Mouse (Mus musculus) lung, postnatal 0 days (tissue): ENCODE results near the gene Cyp2d22. TPM values are rescaled to one million over a fixed set of nuclear protein-coding genes. Genes with fewer than 3 reads are reported as not detected.
A peak's percentile ranks its signal among the peaks of the same experiment; 100 is the strongest.
"Not testable (repeated sequence)": the region's sequence is repeated elsewhere in the genome, so short reads cannot be mapped to it uniquely, and the experiment has no call there.

Experiments
- ATAC-seq: fragments of 200-750 bp; cut with Nextera tagmentation; 2 replicates; pipeline ENCODE4 v1.8.0; 2017; ENCODE audit warnings: moderate library complexity
- DNase-seq: peaks from one replicate; pipeline ENCODE4 v3.0.0-alpha.2; 2016; ENCODE audit warnings: low spot score
- H3K27ac ChIP-seq: fragments of 300-500 bp; sonication (generic); 2 replicates; pipeline ENCODE4 v1.5.1; 2014; ENCODE audit warnings: antibody characterized with exemption, mild to moderate bottlenecking, low read length, mixed read lengths
- H3K27me3 ChIP-seq: fragments of 300-500 bp; sonication (generic); replicated peaks from 2 replicates; pipeline ENCODE4 v1.6.1; 2014; ENCODE audit warnings: low read length, mixed read lengths; ENCODE audit not compliant: insufficient read depth
- H3K36me3 ChIP-seq: fragments of 300-500 bp; sonication (generic); 2 replicates; pipeline ENCODE4 v1.6.1; 2014; ENCODE audit warnings: low read length, mixed read lengths; ENCODE audit not compliant: insufficient read depth
- H3K4me1 ChIP-seq: fragments of 300-500 bp; sonication (generic); 2 replicates; pipeline ENCODE4 v1.6.1; 2014; ENCODE audit warnings: antibody characterized with exemption, low read depth, low read length, mixed read lengths; ENCODE audit not compliant: insufficient read depth
- H3K4me2 ChIP-seq: fragments of 300-500 bp; sonication (generic); replicated peaks from 2 replicates; pipeline ENCODE4 v1.6.1; 2014; ENCODE audit warnings: low read depth, mild to moderate bottlenecking, low read length, moderate library complexity, mixed read lengths
- H3K4me3 ChIP-seq: fragments of 300-500 bp; sonication (generic); 2 replicates; pipeline ENCODE4 v1.5.1; 2014; ENCODE audit warnings: low read depth, low read length
- H3K9ac ChIP-seq: fragments of 300-500 bp; sonication (generic); replicated peaks from 2 replicates; pipeline ENCODE4 v1.6.1; 2014; ENCODE audit warnings: low read depth, mild to moderate bottlenecking
- H3K9me3 ChIP-seq: fragments of 300-500 bp; sonication (generic); 2 replicates; pipeline ENCODE4 v1.6.1; 2016; ENCODE audit warnings: low read length, mixed read lengths
- CTCF ChIP-seq: IDR thresholded peaks from 2 replicates; pipeline ENCODE4 v1.5.1; 2016; ENCODE audit warnings: antibody characterized with exemption, mild to moderate bottlenecking
- EP300 ChIP-seq: IDR thresholded peaks from 2 replicates; pipeline ENCODE4 v1.6.1; 2016; ENCODE audit warnings: antibody characterized with exemption, mild to moderate bottlenecking, control low read depth
- WGBS: fragments of 180-500 bp; shearing (Covaris S2); extraction: QIAGEN DNeasy Blood & Tissue Kit; methylation state at CpG from one replicate; pipeline ENCODE4 v1.1.7; 2014; 5-methylcytosine and 5-hydroxymethylcytosine counted together
- polyA plus RNA-seq: library from polyadenylated mRNA; unstranded; fragments of >200 nt; fragmentation: Nextera tagmentation; extraction: Ambion mirVana; gene quantifications from 2 replicates; pipeline ENCODE4 v1.2.1, GENCODE M21; 2015

Gene Cyp2d22
- polyA plus RNA-seq, 1 experiment from 2014 or later, result 13.3 TPM

GRCm38 (mm10) chr15:82368146-82368545 lies 11.9 kb downstream of the Cyp2d22 start:
- DNase-seq (no peak), ATAC-seq (no peak)
- no peak overlapping the region for H3K9ac ChIP-seq
- H3K4me2 ChIP-seq, result no peak overlapping the region
- H3K9me3 ChIP-seq, result no peaks in the 10 kb centered on the region
- H3K27ac ChIP-seq, result no peak overlapping the region
- no peaks in the 10 kb centered on the region for H3K4me1 ChIP-seq
- 82% methylated on average over 4 of the region's 4 CpGs for WGBS
- TF ChIP-seq CTCF (no peak), EP300 (no peak)
- no peaks in the 10 kb centered on the region for H3K27me3 ChIP-seq
- no peak overlapping the region for H3K4me3 ChIP-seq
- H3K36me3 ChIP-seq, result no peaks in the 10 kb centered on the region

GRCm38 (mm10) chr15:82364561-82364960 lies 15.5 kb downstream of the Cyp2d22 start:
- not testable (repeated sequence) for H3K4me2 ChIP-seq, H3K9me3 ChIP-seq, H3K27ac ChIP-seq, H3K27me3 ChIP-seq, H3K4me3 ChIP-seq, H3K36me3 ChIP-seq, H3K9ac ChIP-seq, ATAC-seq, DNase-seq, H3K4me1 ChIP-seq
- 18% methylated on average over 5 of the region's 9 CpGs for WGBS

DNA sequence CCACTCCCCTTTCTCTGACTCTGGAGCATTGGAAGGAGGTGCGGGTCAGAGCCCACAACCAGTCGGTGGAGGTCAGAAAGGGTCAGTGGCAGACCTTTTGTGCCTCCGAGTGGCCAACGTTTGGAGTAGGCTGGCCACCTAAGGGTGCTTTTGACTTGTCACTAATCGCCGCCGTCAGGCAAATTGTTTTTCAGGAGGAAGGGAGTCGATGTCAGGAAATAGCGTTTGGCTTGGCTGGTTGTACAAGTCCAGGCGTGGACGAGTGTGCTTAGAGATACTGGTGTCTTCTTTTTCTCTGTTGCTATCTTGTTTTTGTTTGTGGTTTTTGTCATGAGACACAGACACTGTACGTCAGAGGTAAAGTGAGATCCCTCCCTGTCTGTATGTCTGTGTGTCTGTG lies 16.3 kb downstream of the Cyp2d22 start:
- H3K27ac ChIP-seq, H3K9ac ChIP-seq, H3K9me3 ChIP-seq, H3K4me1 ChIP-seq, DNase-seq, H3K36me3 ChIP-seq, H3K4me2 ChIP-seq, H3K4me3 ChIP-seq, ATAC-seq, H3K27me3 ChIP-seq: not testable (repeated sequence)
- 67% methylated on average over 6 of the region's 12 CpGs for WGBS

DNA sequence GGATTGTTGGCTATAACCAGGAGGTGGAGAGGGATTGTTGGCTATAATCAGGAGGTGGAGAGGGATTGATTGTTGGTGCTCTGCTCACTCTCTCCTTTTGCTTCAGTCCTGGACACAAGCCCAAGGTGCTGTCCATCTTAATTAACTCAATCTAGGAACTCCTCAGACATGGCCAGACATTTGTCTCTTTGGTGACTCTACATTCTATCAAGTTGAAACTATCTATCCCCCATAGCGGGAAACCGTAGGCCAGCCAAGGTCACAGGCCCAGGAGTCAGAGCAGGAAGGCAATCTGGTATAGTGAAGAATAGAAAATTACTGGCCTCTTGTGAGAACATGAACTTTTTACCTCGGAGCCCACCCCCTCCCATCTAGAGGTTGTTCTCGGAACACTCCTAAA lies 17.8 kb downstream of the Cyp2d22 start:
- Histone ChIP-seq H3K4me2 (no peak overlapping the region), H3K4me3 (no peak overlapping the region), H3K36me3 (no peaks in the 10 kb centered on the region), H3K4me1 (no peaks in the 10 kb centered on the region), H3K9ac (no peak overlapping the region), H3K9me3 (no peaks in the 10 kb centered on the region), H3K27me3 (no peaks in the 10 kb centered on the region), H3K27ac (no peak overlapping the region)
- DNase-seq, result peak; percentile 48
- TF ChIP-seq CTCF, result no peak
- TF ChIP-seq EP300, result no peak
- WGBS, result 65% methylated on average over 3 of the region's 4 CpGs
- peak; percentile 61 for ATAC-seq

DNA sequence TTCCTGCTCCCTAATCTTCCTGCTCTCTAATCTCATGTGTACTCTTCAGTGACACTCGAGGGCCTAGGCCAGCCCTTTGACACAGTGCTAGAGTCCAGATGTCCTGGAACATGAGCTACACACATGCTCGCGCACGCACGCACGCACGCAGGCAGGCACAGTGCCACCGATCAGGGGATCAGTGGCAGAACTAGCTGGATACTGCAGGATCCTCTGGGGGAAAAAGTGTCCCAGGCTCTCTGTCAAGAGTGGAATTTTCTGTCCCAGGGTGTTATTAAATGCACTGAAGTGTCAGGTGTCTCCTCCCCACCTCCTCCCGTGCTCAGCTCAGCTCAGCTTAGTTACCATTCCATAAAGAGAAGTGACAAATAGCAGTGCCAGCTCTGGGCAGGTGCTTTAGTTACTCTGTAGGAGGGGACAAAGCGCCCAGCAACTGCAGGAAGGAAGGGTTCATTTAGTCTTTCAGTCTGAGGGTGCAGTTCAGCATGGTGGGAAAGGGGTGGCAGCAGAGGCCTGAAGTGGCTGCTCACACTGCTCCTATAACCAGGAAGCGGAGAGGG lies 18.5 kb downstream of the Cyp2d22 start:
- DNase-seq (peak; percentile 87), ATAC-seq (peak; percentile 89)
- H3K4me3 ChIP-seq, result no peak overlapping the region
- no peak overlapping the region for H3K4me2 ChIP-seq
- peak overlapping the region; percentile 66 for H3K27ac ChIP-seq
- H3K9me3 ChIP-seq, result no peaks in the 10 kb centered on the region
- no peak for TF ChIP-seq EP300
- TF ChIP-seq CTCF, result peak; percentile 69
- H3K9ac ChIP-seq, result no peak overlapping the region; the same call in 1 of the 2 replicates
- WGBS, result 56% methylated on average over 11 of the region's 11 CpGs
- no peaks in the 10 kb centered on the region for H3K27me3 ChIP-seq
- no peaks in the 10 kb centered on the region for H3K4me1 ChIP-seq
- no peaks in the 10 kb centered on the region for H3K36me3 ChIP-seq

DNA sequence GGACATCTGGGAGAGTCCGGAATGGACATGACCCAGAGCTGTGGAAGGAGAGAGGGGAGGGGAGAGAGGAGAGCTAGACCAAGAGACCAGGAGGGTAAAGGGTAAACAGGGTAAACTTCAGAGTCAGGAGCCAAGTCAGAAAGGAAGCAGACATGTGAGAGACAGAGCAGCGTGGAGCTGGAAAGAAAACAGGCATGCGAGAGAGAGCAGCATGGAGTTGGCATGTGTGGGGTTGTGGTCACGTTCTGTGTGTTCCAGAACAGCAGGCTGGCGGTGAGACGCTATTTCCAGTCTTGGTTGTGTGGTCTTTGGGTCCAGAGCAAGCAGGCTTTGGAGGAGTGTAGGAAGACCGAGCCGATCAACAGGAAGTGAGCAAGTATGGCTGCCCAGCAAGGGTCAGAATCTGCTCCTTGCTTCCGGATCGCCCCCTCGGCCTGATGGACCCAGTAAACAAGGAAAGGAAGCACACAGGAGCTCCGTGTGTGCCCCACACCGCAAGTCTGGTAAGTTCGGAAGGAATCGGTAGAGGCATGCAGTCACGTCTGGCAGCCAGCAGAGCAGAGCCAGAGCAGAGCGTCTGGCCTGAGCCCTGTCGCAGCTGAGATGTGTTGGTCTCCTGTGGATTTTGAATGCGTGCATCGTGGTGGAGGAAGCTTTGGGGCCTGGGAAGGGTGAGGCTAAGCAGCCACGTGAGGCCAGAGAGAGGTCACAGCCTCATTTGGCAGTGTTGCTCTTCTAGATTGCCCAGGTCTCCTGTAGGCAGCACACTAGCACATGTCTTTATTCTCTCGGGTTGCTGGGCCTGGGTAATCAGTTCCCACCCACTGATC lies 21.4 kb downstream of the Cyp2d22 start:
- H3K27me3 ChIP-seq, result no peaks in the 10 kb centered on the region
- peak overlapping the region; percentile 47; the same call in 1 of the 2 replicates for H3K27ac ChIP-seq
- H3K4me1 ChIP-seq, result no peaks in the 10 kb centered on the region; the same call in 1 of the 2 replicates
- no peak for TF ChIP-seq EP300
- no peak for TF ChIP-seq CTCF
- 54% methylated on average over 22 of the region's 22 CpGs for WGBS
- H3K36me3 ChIP-seq, result no peaks in the 10 kb centered on the region
- ATAC-seq (no peak), DNase-seq (no peak)
- no peak overlapping the region for H3K4me3 ChIP-seq
- no peak overlapping the region for H3K9ac ChIP-seq
- H3K9me3 ChIP-seq, result no peaks in the 10 kb centered on the region
- H3K4me2 ChIP-seq, result no peak overlapping the region
